Mouse (Mus musculus): ENCODE measurements around the gene Paqr8.
"Not testable (repeated sequence)": the region's sequence is repeated elsewhere in the genome, so short reads cannot be mapped to it uniquely, and the experiment has no call there.

Paqr8 gene

GRCm38 (mm10) chr1:20912527-20913171 is 22.2 kb downstream of the Paqr8 start:
- DNase-seq: no peak

GRCm38 (mm10) chr1:20914769-20915168 is 24.4 kb downstream of the Paqr8 start:
- no peak for DNase-seq

GRCm38 (mm10) chr1:20915608-20916007 is 25.2 kb downstream of the Paqr8 start:
- DNase-seq: no peak

- DNase-seq: no peak
Measured at GRCm38 (mm10) chr1:20917496-20918050, 27.2 kb downstream of the Paqr8 start.

GRCm38 (mm10) chr1:20919728-20920127 is 29.3 kb downstream of the Paqr8 start:
- no peak for DNase-seq

- no peak for DNase-seq
Measured at GRCm38 (mm10) chr1:20921081-20921528, 30.7 kb downstream of the Paqr8 start.

- DNase-seq: no peak
Measured at GRCm38 (mm10) chr1:20922612-20923399, 32.4 kb downstream of the Paqr8 start.

- not testable (repeated sequence) for DNase-seq
Measured at GRCm38 (mm10) chr1:20925324-20925723, 34.9 kb downstream of the Paqr8 start.

GRCm38 (mm10) chr1:20925926-20926325 is 35.5 kb downstream of the Paqr8 start:
- no peak for DNase-seq

GRCm38 (mm10) chr1:20926376-20926775 is 36.0 kb downstream of the Paqr8 start:
- no peak for DNase-seq

GRCm38 (mm10) chr1:20928487-20928886 is 38.1 kb downstream of the Paqr8 start:
- no peak for DNase-seq

GRCm38 (mm10) chr1:20933457-20933856 is 43.1 kb downstream of the Paqr8 start:
- peak; percentile 65 for DNase-seq

GRCm38 (mm10) chr1:20935106-20935505 is 44.7 kb downstream of the Paqr8 start:
- DNase-seq: no peak

GRCm38 (mm10) chr1:20939046-20939445 is 48.6 kb downstream of the Paqr8 start:
- peak; percentile 46 for DNase-seq

- no peak for DNase-seq
Measured at GRCm38 (mm10) chr1:20940151-20940550, 49.7 kb downstream of the Paqr8 start.

- no peak for DNase-seq
Measured at GRCm38 (mm10) chr1:20941322-20941721, 50.9 kb downstream of the Paqr8 start.

GRCm38 (mm10) chr1:20941857-20942256 is 51.5 kb downstream of the Paqr8 start:
- no peak for DNase-seq

- no peak for DNase-seq
Measured at GRCm38 (mm10) chr1:20943016-20943415, 52.6 kb downstream of the Paqr8 start.

- DNase-seq: peak; percentile 94
Measured at GRCm38 (mm10) chr1:20951300-20951763, 60.9 kb downstream of the Paqr8 start, which contains the start of gene Efhc1. TSS of gene Efhc1 (plus strand) at chr1:20951626.

- no peak for DNase-seq
Measured at GRCm38 (mm10) chr1:20951799-20952198, 61.4 kb downstream of the Paqr8 start.

GRCm38 (mm10) chr1:20954876-20955275 is 64.5 kb downstream of the Paqr8 start:
- no peak for DNase-seq

GRCm38 (mm10) chr1:20969642-20970041 is 79.2 kb downstream of the Paqr8 start:
- DNase-seq: no peak

- no peak for DNase-seq
Measured at GRCm38 (mm10) chr1:20973389-20973788, 83.0 kb downstream of the Paqr8 start.

All from right cerebral cortex, postnatal 4 days (tissue).